Mouse (Mus musculus) hindbrain, embryonic 14.5 days (tissue): ENCODE data around the gene Obp2b. TPM values are rescaled to one million over a fixed set of nuclear protein-coding genes. Genes with fewer than 3 reads are reported as not detected.
"Not testable (repeated sequence)": the region's sequence is repeated elsewhere in the genome, so short reads cannot be mapped to it uniquely, and the experiment has no call there.

Source experiments
- ATAC-seq: fragments of 200-750 bp; cut with Nextera tagmentation; 2 replicates; pipeline ENCODE4 v1.8.0; 2017; ENCODE audit warnings: moderate number of reproducible peaks, mild to moderate bottlenecking, moderate TSS enrichment, moderate library complexity; ENCODE audit not compliant: low FRiP score
- DNase-seq: peaks from one replicate; pipeline ENCODE4 v3.0.0-alpha.2; 2015; ENCODE audit warnings: low spot score
- H3K27ac ChIP-seq: fragments of 300-500 bp; sonication (generic); 2 replicates; pipeline ENCODE4 v1.5.1; 2014; ENCODE audit warnings: mild to moderate bottlenecking, moderate library complexity
- H3K27me3 ChIP-seq: fragments of 300-500 bp; sonication (generic); 2 replicates; pipeline ENCODE4 v1.6.1; 2014; ENCODE audit warnings: mild to moderate bottlenecking, low read length, mixed read lengths; ENCODE audit not compliant: control insufficient read depth, insufficient read depth
- H3K36me3 ChIP-seq: fragments of 300-500 bp; sonication (generic); replicated peaks from 2 replicates; pipeline ENCODE4 v1.6.1; 2014; ENCODE audit not compliant: control insufficient read depth, insufficient read depth
- H3K4me1 ChIP-seq: fragments of 300-500 bp; sonication (generic); replicated peaks from 2 replicates; pipeline ENCODE4 v1.6.1; 2014; ENCODE audit warnings: antibody characterized with exemption, low read length, mixed read lengths; ENCODE audit not compliant: control insufficient read depth, insufficient read depth
- H3K4me2 ChIP-seq: fragments of 300-500 bp; sonication (generic); replicated peaks from 2 replicates; pipeline ENCODE4 v1.6.1; 2014; ENCODE audit warnings: mild to moderate bottlenecking, moderate library complexity
- H3K4me3 ChIP-seq: fragments of 300-500 bp; sonication (generic); replicated peaks from 2 replicates; pipeline ENCODE4 v1.5.1; 2014; ENCODE audit warnings: mild to moderate bottlenecking, low read length
- H3K9ac ChIP-seq: fragments of 300-500 bp; sonication (generic); 2 replicates; pipeline ENCODE4 v1.6.1; 2014
- H3K9me3 ChIP-seq: fragments of 300-500 bp; sonication (generic); 2 replicates; pipeline ENCODE4 v1.6.1; 2016; ENCODE audit warnings: low read length; ENCODE audit not compliant: control insufficient read depth
- WGBS: fragments of 180-500 bp; shearing (Covaris S2); extraction: QIAGEN DNeasy Blood & Tissue Kit; methylation state at CpG from one replicate; pipeline ENCODE4 v1.1.7; 2014; 5-methylcytosine and 5-hydroxymethylcytosine counted together
- polyA plus RNA-seq: library from polyadenylated mRNA; unstranded; fragments of >200 nt; fragmentation: Nextera tagmentation; extraction: Ambion mirVana; gene quantifications from 2 replicates; pipeline ENCODE4 v1.2.1, GENCODE M21; 2014

The Obp2b gene
- polyA plus RNA-seq, 1 experiment from 2014 or later: not detected

DNA sequence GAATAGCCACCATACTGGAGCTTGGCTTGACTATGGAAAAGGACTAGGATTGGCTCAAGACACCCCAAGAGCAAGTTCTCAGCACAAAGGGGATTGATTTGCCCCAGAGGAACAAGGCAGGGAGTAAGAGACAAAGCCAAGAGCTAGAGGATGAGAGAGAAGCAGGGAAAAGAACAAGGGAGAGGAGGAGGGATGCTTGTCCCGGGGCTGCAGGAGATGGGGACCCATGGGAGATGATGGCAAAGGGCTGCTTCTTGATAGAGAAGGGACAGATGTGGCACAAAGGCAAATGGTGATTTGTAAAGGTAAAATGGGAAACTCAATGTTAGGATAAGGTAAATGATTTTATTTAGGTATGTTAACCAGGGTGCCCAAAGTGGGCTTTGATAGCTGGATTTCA is 27.8 kb upstream of the Obp2b start:
- peaks cover 14% of the 10 kb centered on the region for H3K4me1 ChIP-seq
- 100% methylated on average over 1 of the region's 1 CpGs for WGBS
- peak overlapping the region; percentile 79; the same call in 1 of the 2 replicates for H3K4me2 ChIP-seq

DNA sequence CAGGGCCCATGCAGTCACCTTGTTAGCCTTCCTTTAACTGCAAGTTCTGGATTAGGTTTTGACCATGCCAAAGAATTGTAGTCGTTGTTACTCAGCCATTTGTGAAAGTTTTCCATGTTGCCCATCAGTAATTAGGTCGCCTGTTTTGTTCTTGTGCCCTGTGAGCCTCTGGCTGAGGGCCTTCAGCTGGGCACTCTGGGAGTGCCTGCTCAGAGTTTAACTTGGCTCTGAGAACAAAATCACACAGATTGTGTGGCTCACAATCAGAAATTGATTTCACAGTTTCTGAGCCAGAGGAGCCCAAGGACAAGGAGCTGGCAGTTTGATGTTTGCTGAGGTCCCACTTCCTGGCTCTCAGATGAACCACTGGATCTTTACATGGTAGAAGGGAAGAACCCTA is 27.0 kb upstream of the Obp2b start:
- not testable (repeated sequence) for H3K27me3 ChIP-seq, H3K36me3 ChIP-seq, H3K27ac ChIP-seq, H3K9me3 ChIP-seq, H3K4me3 ChIP-seq, H3K9ac ChIP-seq, ATAC-seq, DNase-seq, H3K4me2 ChIP-seq
- 66% methylated on average over 2 of the region's 2 CpGs for WGBS
- peaks cover 14% of the 10 kb centered on the region for H3K4me1 ChIP-seq

More for the DNA sequence above, 27.8 kb upstream of the Obp2b start:
- H3K36me3 ChIP-seq, H3K9me3 ChIP-seq, H3K27ac ChIP-seq, ATAC-seq, DNase-seq, H3K27me3 ChIP-seq, H3K4me3 ChIP-seq, H3K9ac ChIP-seq: not testable (repeated sequence)

DNA sequence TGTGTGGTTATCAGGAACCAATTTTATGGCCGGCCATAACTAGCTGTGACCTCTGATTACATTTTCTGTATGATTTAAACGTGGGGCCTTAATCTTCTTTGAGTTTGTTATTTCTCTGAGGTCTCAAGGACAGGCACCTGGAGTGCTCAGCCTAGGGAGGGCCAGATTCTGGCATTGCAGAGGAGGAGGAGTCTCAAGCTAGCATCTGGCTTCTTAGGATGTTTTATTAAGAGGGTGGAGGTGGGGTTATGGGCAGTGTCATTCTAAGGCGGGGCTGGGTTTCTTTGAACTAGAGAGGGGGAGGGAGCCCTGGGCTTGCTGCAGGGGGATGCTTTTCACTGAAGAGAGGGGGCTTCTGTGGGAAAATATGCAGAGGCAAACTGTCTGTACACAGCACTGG is 25.2 kb upstream of the Obp2b start:
- not testable (repeated sequence) for H3K4me2 ChIP-seq, H3K27me3 ChIP-seq, H3K4me3 ChIP-seq, DNase-seq, ATAC-seq, H3K9ac ChIP-seq, H3K27ac ChIP-seq, H3K9me3 ChIP-seq, H3K36me3 ChIP-seq
- WGBS: 36% methylated on average over 3 of the region's 3 CpGs
- peaks cover 14% of the 10 kb centered on the region for H3K4me1 ChIP-seq

DNA sequence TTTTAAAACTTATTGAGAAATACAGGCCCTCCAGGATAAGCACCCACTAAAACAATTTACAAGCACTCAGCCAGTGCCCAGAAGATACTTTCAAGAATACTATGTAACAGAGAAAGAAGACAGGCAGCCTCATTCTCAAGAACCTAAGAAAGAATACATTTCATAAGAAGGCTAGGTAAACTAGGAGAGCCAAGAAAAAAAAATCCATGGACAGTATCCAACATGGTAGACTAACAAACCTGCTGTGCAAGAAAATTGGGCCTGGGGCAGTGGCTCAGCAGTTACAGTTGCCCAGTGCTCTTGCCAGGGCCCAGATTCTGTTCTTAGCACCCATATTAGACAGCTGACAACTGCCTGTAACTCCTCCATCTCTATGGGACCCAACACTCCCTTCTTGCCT is 19.6 kb upstream of the Obp2b start:
- no peak overlapping the region for H3K27ac ChIP-seq
- no peak overlapping the region for H3K4me2 ChIP-seq
- no peak overlapping the region for H3K4me3 ChIP-seq
- no peak overlapping the region for H3K9ac ChIP-seq
- ATAC-seq: no peak
- H3K27me3 ChIP-seq: no peaks in the 10 kb centered on the region
- no peaks in the 10 kb centered on the region for H3K4me1 ChIP-seq
- no peaks in the 10 kb centered on the region for H3K36me3 ChIP-seq
- no peak for DNase-seq
- H3K9me3 ChIP-seq: no peaks in the 10 kb centered on the region

GRCm38 (mm10) chr2:25733199-25733930 is 3.4 kb upstream of the Obp2b start:
- DNase-seq: no peak
- H3K27ac ChIP-seq: no peak overlapping the region
- WGBS: 74% methylated on average over 2 of the region's 2 CpGs
- H3K4me2 ChIP-seq: no peak overlapping the region
- peaks cover 4% of the 10 kb centered on the region; the same call in 1 of the 2 replicates for H3K9me3 ChIP-seq
- no peak overlapping the region for H3K4me3 ChIP-seq
- no peak overlapping the region for H3K9ac ChIP-seq
- no peaks in the 10 kb centered on the region for H3K4me1 ChIP-seq
- H3K36me3 ChIP-seq: no peaks in the 10 kb centered on the region
- no peaks in the 10 kb centered on the region for H3K27me3 ChIP-seq
- ATAC-seq: no peak

DNA sequence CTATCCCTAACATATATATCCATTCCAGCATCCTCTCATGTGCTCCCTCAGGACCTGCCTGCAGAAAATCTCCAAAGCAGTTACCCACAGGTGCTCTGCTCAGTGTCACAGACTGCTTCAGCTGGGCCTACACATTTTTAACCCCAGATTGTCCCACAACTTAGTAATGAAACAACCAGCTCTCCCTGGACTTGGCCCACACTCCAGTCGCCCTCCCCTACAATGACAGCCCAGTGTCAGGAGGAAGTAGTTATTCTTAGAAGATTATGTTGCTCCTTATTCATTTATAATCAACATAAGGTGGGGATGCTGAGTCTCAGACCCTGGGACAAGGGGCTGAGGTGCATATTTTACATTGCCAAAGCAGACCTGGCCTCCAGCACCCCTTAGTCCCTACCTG is 4.9 kb downstream of the Obp2b start:
- no peaks in the 10 kb centered on the region for H3K9me3 ChIP-seq
- DNase-seq (no peak), ATAC-seq (no peak)
- 75% methylated on average over 1 of the region's 1 CpGs for WGBS
- H3K27ac ChIP-seq: no peak overlapping the region
- H3K27me3 ChIP-seq: no peaks in the 10 kb centered on the region
- H3K36me3 ChIP-seq: no peaks in the 10 kb centered on the region
- H3K4me3 ChIP-seq: no peak overlapping the region
- no peak overlapping the region for H3K9ac ChIP-seq
- H3K4me1 ChIP-seq: no peaks in the 10 kb centered on the region
- H3K4me2 ChIP-seq: no peak overlapping the region

DNA sequence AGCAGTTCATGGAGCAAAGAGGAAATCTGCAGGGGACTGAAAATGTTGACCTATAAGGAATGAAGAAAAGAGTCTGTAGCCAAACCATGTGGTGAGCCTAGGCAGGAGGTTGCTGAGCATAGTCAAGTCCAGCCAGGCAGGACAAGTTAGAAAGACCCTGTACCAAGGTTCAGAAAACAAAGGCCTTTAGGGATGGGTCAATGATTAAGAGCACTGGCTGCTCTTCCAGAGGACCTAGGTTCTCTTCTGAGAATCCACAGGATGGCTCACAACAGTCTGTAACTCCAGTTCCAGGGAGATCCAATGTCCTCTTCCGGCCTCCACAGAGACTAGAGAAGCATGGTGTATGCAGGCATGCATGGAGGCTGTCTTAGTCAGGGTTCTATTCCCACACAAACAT is 17.4 kb downstream of the Obp2b start:
- DNase-seq: no peak

DNA sequence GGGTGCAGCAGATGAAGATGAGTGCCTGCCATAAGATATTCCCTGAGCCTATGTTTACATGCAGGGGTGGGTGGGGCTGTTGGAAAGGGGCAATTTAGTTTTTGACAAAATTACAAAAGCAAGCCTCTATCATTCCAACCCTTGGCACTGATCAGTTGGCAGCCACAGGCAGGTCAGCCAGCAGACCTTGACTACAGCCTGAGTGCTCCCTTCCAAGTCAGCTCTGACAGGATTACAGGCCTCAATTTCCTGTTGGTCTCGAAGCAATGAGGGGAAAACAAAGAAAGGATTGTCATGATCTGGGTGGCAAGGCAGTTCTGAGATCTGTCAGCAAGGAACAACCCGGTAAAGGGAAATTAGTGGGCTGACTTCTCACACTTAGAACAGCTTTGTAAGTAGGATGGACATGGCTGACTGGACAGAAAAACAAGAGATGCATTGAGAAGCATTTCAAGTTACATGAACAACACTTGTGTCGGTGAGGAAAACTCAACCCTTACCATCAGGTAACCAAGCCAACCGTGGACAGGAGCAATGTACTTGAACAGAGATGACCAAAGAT is 21.3 kb downstream of the Obp2b start:
- Histone ChIP-seq H3K36me3 (no peaks in the 10 kb centered on the region), H3K4me2 (no peak overlapping the region), H3K4me1 (no peaks in the 10 kb centered on the region), H3K9ac (no peak overlapping the region), H3K4me3 (no peak overlapping the region), H3K27ac (no peak overlapping the region), H3K27me3 (no peaks in the 10 kb centered on the region), H3K9me3 (no peaks in the 10 kb centered on the region)
- DNase-seq: no peak
- 61% methylated on average over 4 of the region's 4 CpGs for WGBS
- ATAC-seq: no peak

More for the DNA sequence above, 17.4 kb downstream of the Obp2b start:
- no peaks in the 10 kb centered on the region for H3K27me3 ChIP-seq
- no peak overlapping the region for H3K4me3 ChIP-seq
- WGBS: 89% methylated on average over 1 of the region's 1 CpGs
- H3K27ac ChIP-seq: no peak overlapping the region
- no peak overlapping the region for H3K9ac ChIP-seq
- no peak overlapping the region for H3K4me2 ChIP-seq
- H3K4me1 ChIP-seq: no peaks in the 10 kb centered on the region
- no peaks in the 10 kb centered on the region for H3K9me3 ChIP-seq
- H3K36me3 ChIP-seq: no peaks in the 10 kb centered on the region
- no peak for ATAC-seq

DNA sequence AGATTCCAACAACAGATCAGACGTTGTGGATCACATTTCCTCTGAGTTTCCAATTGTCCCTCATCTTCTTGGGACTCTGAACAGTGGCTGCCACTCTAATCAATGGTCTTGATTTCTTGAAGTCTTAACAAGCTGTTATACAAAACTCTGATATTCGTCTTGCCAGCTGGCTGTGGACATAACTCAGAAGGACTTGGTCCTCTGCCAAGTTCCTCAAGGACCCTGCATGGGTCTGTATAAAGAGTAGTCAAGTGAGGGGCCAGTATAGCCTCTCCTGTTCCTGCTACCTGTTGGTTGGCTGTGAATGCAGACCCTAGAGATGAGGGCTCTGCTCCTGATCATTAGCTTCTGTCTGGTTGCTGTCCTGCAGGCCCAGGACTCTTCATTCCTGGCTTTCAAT is 28.5 kb downstream of the Obp2b start, which contains the start of gene Lcn3:
Gene Lcn3 (plus strand): TSS at position 301 of the 400 bp plus-strand sequence.
- Histone ChIP-seq H3K9ac (no peak within 1 kb of the TSS), H3K4me2 (no peak within 1 kb of the TSS), H3K4me1 (no peaks in the 10 kb centered on the region), H3K27ac (no peak within 1 kb of the TSS), H3K9me3 (no peaks in the 10 kb centered on the region), H3K36me3 (no peaks in the 10 kb centered on the region), H3K27me3 (no peaks in the 10 kb centered on the region), H3K4me3 (no peak within 1 kb of the TSS)
- no peak for DNase-seq
- WGBS: 45% methylated on average over 2 of the region's 2 CpGs
- no peak for ATAC-seq
